Mouse (Mus musculus) cerebellum, adult 2 months (tissue): ENCODE data around the gene Sarm1. TPM values are rescaled to one million over a fixed set of nuclear protein-coding genes. Genes with fewer than 3 reads are reported as not detected.

Experiments
- DNase-seq, 2 experiments: peaks; one replicate each; pipeline ENCODE4 v3.0.0; 2021
- H3K27ac ChIP-seq: fragments of 200-500 bp; 2 replicates; pipeline ENCODE4 v1.5.1; 2012; ENCODE audit warnings: low read length, control low read depth, inconsistent platforms; ENCODE audit not compliant: insufficient read depth
- H3K27me3 ChIP-seq: fragments of 200-500 bp; 2 replicates; pipeline ENCODE4 v1.6.1; 2012; ENCODE audit warnings: inconsistent platforms, mild to moderate bottlenecking, low read length, moderate library complexity; ENCODE audit not compliant: control insufficient read depth, insufficient read depth
- H3K4me1 ChIP-seq: fragments of 200-500 bp; 2 replicates; pipeline ENCODE4 v1.6.1; 2011; ENCODE audit warnings: low read length; ENCODE audit not compliant: control insufficient read depth, insufficient read depth
- H3K4me3 ChIP-seq: fragments of 200-500 bp; replicated peaks from 2 replicates; pipeline ENCODE3; 2011; ENCODE audit warnings: mild to moderate bottlenecking, low read depth, low read length, control low read depth; ENCODE audit not compliant: insufficient read depth
- CTCF ChIP-seq: fragments of 200-500 bp; IDR thresholded peaks from 2 replicates; pipeline ENCODE4 v1.5.1; 2011; ENCODE audit warnings: low read depth, mild to moderate bottlenecking, control low read depth, low read length, moderate library complexity, borderline replicate concordance; ENCODE audit not compliant: insufficient read depth
- POLR2A ChIP-seq: fragments of 200-500 bp; IDR thresholded peaks from 2 replicates; pipeline ENCODE4 v1.6.1; 2011; ENCODE audit warnings: low read length, control low read depth, borderline replicate concordance; ENCODE audit not compliant: insufficient read depth
- WGBS: fragments of 180-500 bp; shearing (Covaris S2); methylation state at CpG from one replicate; pipeline ENCODE4 v1.1.7; 2018; 5-methylcytosine and 5-hydroxymethylcytosine counted together
- polyA plus RNA-seq: library from polyadenylated mRNA; depleted of rRNA; stranded (reverse); fragments of >200 nt; gene quantifications from 2 replicates; pipeline ENCODE4 v1.2.3, GENCODE M21; 2012

Gene Sarm1
- polyA plus RNA-seq, 1 experiment: 29.0 TPM

GRCm38 (mm10) chr11:78490781-78491241 lies 6.7 kb downstream of the Sarm1 start:
- Histone ChIP-seq H3K4me1 (peaks cover 3% of the 10 kb centered on the region; the same call in 1 of the 2 replicates), H3K4me3 (peak overlapping the region; percentile 48), H3K27me3 (no peaks in the 10 kb centered on the region), H3K27ac (no peak overlapping the region)
- TF ChIP-seq POLR2A: peak; percentile 26; the same call in 1 of the 2 replicates
- TF ChIP-seq CTCF: peak; percentile 23; the same call in 1 of the 2 replicates
- DNase-seq: peak; percentile 73 to 74
- WGBS: 2% methylated on average over 48 of the region's 48 CpGs

GRCm38 (mm10) chr11:78488168-78488567 lies 9.4 kb downstream of the Sarm1 start:
- peak; percentile 74 to 88 for DNase-seq
- TF ChIP-seq CTCF: peak; percentile 96
- TF ChIP-seq POLR2A: no peak
- H3K4me1 ChIP-seq: no peaks in the 10 kb centered on the region
- 2% methylated on average over 8 of the region's 8 CpGs for WGBS
- no peak overlapping the region for H3K4me3 ChIP-seq
- no peak overlapping the region for H3K27ac ChIP-seq
- H3K27me3 ChIP-seq: no peaks in the 10 kb centered on the region

GRCm38 (mm10) chr11:78483639-78484038 lies 13.9 kb downstream of the Sarm1 start:
- Histone ChIP-seq H3K4me3 (no peak overlapping the region), H3K27ac (no peak overlapping the region), H3K27me3 (no peaks in the 10 kb centered on the region), H3K4me1 (no peaks in the 10 kb centered on the region)
- DNase-seq: no peak
- TF ChIP-seq POLR2A: no peak
- TF ChIP-seq CTCF: no peak
- 80% methylated on average over 7 of the region's 7 CpGs for WGBS

GRCm38 (mm10) chr11:78475289-78475688 lies 22.3 kb downstream of the Sarm1 start:
- Histone ChIP-seq H3K4me1 (no peaks in the 10 kb centered on the region; the same call in 1 of the 2 replicates), H3K4me3 (no peak overlapping the region), H3K27me3 (no peaks in the 10 kb centered on the region), H3K27ac (no peak overlapping the region)
- DNase-seq: no peak
- TF ChIP-seq CTCF (no peak), POLR2A (no peak)
- 44% methylated on average over 3 of the region's 3 CpGs for WGBS

GRCm38 (mm10) chr11:78471326-78472103 lies 26.0 kb downstream of the Sarm1 start:
- H3K4me1 ChIP-seq: no peaks in the 10 kb centered on the region; the same call in 1 of the 2 replicates
- H3K27me3 ChIP-seq: no peaks in the 10 kb centered on the region
- no peak for DNase-seq
- H3K4me3 ChIP-seq: no peak overlapping the region
- H3K27ac ChIP-seq: no peak overlapping the region
- TF ChIP-seq CTCF (no peak), POLR2A (no peak)
- WGBS: 89% methylated on average over 10 of the region's 10 CpGs

GRCm38 (mm10) chr11:78467932-78468331 lies 29.6 kb downstream of the Sarm1 start:
- WGBS: 81% methylated on average over 3 of the region's 3 CpGs
- Histone ChIP-seq H3K4me1 (0 out of 2 replicates have a peak, but pooled peaks cover 4% of the 10 kb centered on the region), H3K27me3 (no peaks in the 10 kb centered on the region), H3K4me3 (no peak overlapping the region), H3K27ac (no peak overlapping the region)
- no peak for DNase-seq
- TF ChIP-seq CTCF (no peak), POLR2A (no peak)

- H3K4me1 ChIP-seq: 0 out of 2 replicates have a peak, but pooled peaks cover 4% of the 10 kb centered on the region
- H3K4me3 ChIP-seq: no peak overlapping the region
- WGBS: 87% methylated on average over 7 of the region's 7 CpGs
- no peak overlapping the region for H3K27ac ChIP-seq
- H3K27me3 ChIP-seq: no peaks in the 10 kb centered on the region
- TF ChIP-seq POLR2A: no peak
- TF ChIP-seq CTCF: no peak
- no peak for DNase-seq
Observed at GRCm38 (mm10) chr11:78467515-78467914, 30.0 kb downstream of the Sarm1 start.
